Mouse (Mus musculus) lung, postnatal 0 days (tissue): Measurements from ENCODE around the gene Dennd2c. TPM values are rescaled to one million over a fixed set of nuclear protein-coding genes. Genes with fewer than 3 reads are reported as not detected.
"Not testable (repeated sequence)": the region's sequence is repeated elsewhere in the genome, so short reads cannot be mapped to it uniquely, and the experiment has no call there.

Experiments used
- ATAC-seq: fragments of 200-750 bp; cut with Nextera tagmentation; 2 replicates; pipeline ENCODE4 v1.8.0; 2017; ENCODE audit warnings: moderate library complexity
- DNase-seq: peaks from one replicate; pipeline ENCODE4 v3.0.0-alpha.2; 2016; ENCODE audit warnings: low spot score
- H3K27ac ChIP-seq: fragments of 300-500 bp; sonication (generic); 2 replicates; pipeline ENCODE4 v1.5.1; 2014; ENCODE audit warnings: antibody characterized with exemption, mild to moderate bottlenecking, low read length, mixed read lengths
- H3K27me3 ChIP-seq: fragments of 300-500 bp; sonication (generic); replicated peaks from 2 replicates; pipeline ENCODE4 v1.6.1; 2014; ENCODE audit warnings: low read length, mixed read lengths; ENCODE audit not compliant: insufficient read depth
- H3K36me3 ChIP-seq: fragments of 300-500 bp; sonication (generic); 2 replicates; pipeline ENCODE4 v1.6.1; 2014; ENCODE audit warnings: low read length, mixed read lengths; ENCODE audit not compliant: insufficient read depth
- H3K4me1 ChIP-seq: fragments of 300-500 bp; sonication (generic); 2 replicates; pipeline ENCODE4 v1.6.1; 2014; ENCODE audit warnings: antibody characterized with exemption, low read depth, low read length, mixed read lengths; ENCODE audit not compliant: insufficient read depth
- H3K4me2 ChIP-seq: fragments of 300-500 bp; sonication (generic); replicated peaks from 2 replicates; pipeline ENCODE4 v1.6.1; 2014; ENCODE audit warnings: low read depth, mild to moderate bottlenecking, low read length, moderate library complexity, mixed read lengths
- H3K4me3 ChIP-seq: fragments of 300-500 bp; sonication (generic); 2 replicates; pipeline ENCODE4 v1.5.1; 2014; ENCODE audit warnings: low read depth, low read length
- H3K9ac ChIP-seq: fragments of 300-500 bp; sonication (generic); replicated peaks from 2 replicates; pipeline ENCODE4 v1.6.1; 2014; ENCODE audit warnings: low read depth, mild to moderate bottlenecking
- H3K9me3 ChIP-seq: fragments of 300-500 bp; sonication (generic); 2 replicates; pipeline ENCODE4 v1.6.1; 2016; ENCODE audit warnings: low read length, mixed read lengths
- CTCF ChIP-seq: IDR thresholded peaks from 2 replicates; pipeline ENCODE4 v1.5.1; 2016; ENCODE audit warnings: antibody characterized with exemption, mild to moderate bottlenecking
- EP300 ChIP-seq: IDR thresholded peaks from 2 replicates; pipeline ENCODE4 v1.6.1; 2016; ENCODE audit warnings: antibody characterized with exemption, mild to moderate bottlenecking, control low read depth
- WGBS: fragments of 180-500 bp; shearing (Covaris S2); extraction: QIAGEN DNeasy Blood & Tissue Kit; methylation state at CpG from one replicate; pipeline ENCODE4 v1.1.7; 2014; 5-methylcytosine and 5-hydroxymethylcytosine counted together
- polyA plus RNA-seq: library from polyadenylated mRNA; unstranded; fragments of >200 nt; fragmentation: Nextera tagmentation; extraction: Ambion mirVana; gene quantifications from 2 replicates; pipeline ENCODE4 v1.2.1, GENCODE M21; 2015

Gene Dennd2c
- polyA plus RNA-seq, 1 experiment from 2014 or later = 3.4 TPM

DNA sequence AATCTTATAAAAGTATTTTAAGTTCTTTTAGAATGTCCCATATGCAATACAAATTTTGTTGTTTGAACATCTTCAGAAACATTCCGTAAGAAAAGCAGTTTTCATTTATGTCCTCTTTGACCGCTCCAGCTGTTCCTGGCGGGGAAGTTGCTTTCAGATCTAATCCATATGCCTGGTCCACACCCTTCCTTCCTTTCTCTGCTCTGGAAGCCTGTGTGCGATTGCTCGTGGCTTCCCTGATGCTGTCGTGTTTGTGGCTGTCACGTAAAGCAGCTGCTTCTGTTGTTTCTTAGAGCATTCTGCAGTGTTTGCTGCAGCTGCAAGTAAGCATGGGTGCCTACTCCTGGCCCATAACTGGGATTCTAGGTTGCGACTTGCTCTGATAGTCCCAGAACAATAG lies 36.6 kb downstream of the Dennd2c start:
- TF ChIP-seq CTCF (no peak), EP300 (peak; percentile 81)
- Histone ChIP-seq H3K4me2 (0 out of 2 replicates have a peak overlapping the region, but pooled peaks have one; percentile 4), H3K36me3 (peaks cover 4% of the 10 kb centered on the region; the same call in 1 of the 2 replicates), H3K9me3 (no peaks in the 10 kb centered on the region), H3K4me1 (no peaks in the 10 kb centered on the region), H3K27ac (peak overlapping the region; percentile 11; the same call in 1 of the 2 replicates), H3K27me3 (no peaks in the 10 kb centered on the region), H3K4me3 (no peak overlapping the region), H3K9ac (no peak overlapping the region)
- peak; percentile 86 for DNase-seq
- 41% methylated on average over 8 of the region's 8 CpGs for WGBS
- peak; percentile 92 for ATAC-seq

DNA sequence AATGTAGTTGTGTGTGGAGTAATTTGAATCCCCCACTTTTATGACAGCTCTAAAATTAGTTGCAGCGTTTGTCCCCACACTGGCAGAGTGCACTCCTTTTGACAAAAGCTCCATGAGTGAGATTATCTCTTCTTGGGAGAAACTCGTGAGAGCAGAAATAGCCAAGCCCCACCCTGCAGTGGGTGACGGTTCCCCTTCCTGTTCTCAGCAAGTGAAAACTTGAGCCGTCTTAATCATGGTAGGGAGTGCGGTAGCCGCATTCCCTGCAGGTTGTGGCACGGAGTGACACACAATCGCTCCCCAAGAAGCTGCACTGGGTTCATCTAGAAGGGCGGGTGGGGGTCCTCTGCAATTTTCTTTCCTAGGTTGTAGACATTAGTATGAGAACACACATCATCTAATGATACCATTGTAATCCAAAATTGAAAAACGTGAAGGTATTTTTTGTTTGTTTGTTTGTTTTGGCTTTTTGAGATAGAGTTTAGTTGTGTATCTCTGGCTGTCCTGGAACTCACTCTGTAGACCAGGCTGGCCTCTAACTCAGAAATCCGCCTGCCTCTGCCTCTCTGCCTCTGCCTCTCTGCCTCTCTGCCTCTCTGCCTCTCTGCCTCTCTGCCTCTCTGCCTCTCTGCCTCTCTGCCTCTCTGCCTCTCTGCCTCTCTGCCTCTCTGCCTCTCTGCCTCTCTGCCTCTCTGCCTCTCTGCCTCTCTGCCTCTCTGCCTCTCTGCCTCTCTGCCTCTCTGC lies 37.9 kb downstream of the Dennd2c start:
- not testable (repeated sequence) for H3K4me3 ChIP-seq, H3K4me1 ChIP-seq, H3K9ac ChIP-seq, H3K27me3 ChIP-seq, H3K9me3 ChIP-seq, H3K4me2 ChIP-seq, H3K36me3 ChIP-seq
- ATAC-seq = peak; percentile 51
- peak; percentile 42 for DNase-seq
- 52% methylated on average over 11 of the region's 11 CpGs for WGBS
- peak overlapping the region; percentile 11 for H3K27ac ChIP-seq

DNA sequence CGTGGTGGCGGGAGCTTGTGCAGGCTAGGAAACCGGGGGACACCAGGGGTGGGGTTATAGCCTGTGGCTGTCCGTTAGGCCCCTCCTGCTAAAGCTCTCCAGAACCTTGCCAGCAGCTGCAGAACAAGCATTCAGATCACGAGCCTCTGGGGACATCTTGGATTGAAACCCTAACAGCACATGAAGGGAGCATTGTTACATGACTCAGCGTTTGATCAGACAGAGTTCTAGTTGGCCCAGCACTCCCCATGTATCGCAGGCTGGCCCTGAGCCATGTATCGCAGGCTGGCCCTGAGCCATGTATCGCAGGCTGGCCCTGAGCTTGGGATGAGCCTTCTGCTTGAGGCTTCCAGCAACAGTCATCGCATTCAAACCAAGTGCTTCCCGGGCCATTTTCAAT lies 38.9 kb downstream of the Dennd2c start:
- Histone ChIP-seq H3K4me3 (no peak overlapping the region), H3K27me3 (no peaks in the 10 kb centered on the region), H3K9ac (no peak overlapping the region), H3K9me3 (no peaks in the 10 kb centered on the region), H3K36me3 (peaks cover 4% of the 10 kb centered on the region; the same call in 1 of the 2 replicates), H3K4me2 (no peak overlapping the region), H3K4me1 (no peaks in the 10 kb centered on the region), H3K27ac (no peak overlapping the region)
- TF ChIP-seq CTCF = no peak
- WGBS = 78% methylated on average over 11 of the region's 11 CpGs
- ATAC-seq (peak; percentile 33; the same call in 1 of the 2 replicates), DNase-seq (no peak)

DNA sequence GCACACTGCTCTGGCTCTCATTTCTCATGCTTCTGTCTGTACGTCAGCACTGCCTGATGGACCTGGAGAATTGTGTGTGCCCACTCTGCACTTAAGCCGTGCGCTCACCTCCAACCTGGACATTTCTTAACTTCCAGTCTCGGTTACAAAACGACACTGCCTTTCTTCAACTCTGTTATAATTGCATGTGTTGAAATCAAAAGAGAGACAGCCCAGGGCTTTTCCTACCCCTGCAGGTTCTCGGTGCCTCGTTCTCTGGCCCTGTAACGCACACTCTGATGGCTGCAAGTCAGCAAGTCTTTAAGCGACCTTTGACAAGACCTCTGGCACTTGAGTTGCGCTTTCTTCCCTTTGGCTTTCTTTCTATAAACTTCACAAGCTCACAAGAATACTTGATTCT lies 40.0 kb downstream of the Dennd2c start:
- TF ChIP-seq CTCF = no peak
- TF ChIP-seq EP300 = no peak
- H3K4me3 ChIP-seq = no peak overlapping the region
- H3K4me2 ChIP-seq = no peak overlapping the region
- no peaks in the 10 kb centered on the region for H3K4me1 ChIP-seq
- DNase-seq (no peak), ATAC-seq (no peak)
- H3K27me3 ChIP-seq = no peaks in the 10 kb centered on the region
- no peak overlapping the region for H3K27ac ChIP-seq
- peaks cover 4% of the 10 kb centered on the region for H3K36me3 ChIP-seq
- no peaks in the 10 kb centered on the region for H3K9me3 ChIP-seq
- WGBS = 77% methylated on average over 10 of the region's 10 CpGs
- no peak overlapping the region for H3K9ac ChIP-seq

DNA sequence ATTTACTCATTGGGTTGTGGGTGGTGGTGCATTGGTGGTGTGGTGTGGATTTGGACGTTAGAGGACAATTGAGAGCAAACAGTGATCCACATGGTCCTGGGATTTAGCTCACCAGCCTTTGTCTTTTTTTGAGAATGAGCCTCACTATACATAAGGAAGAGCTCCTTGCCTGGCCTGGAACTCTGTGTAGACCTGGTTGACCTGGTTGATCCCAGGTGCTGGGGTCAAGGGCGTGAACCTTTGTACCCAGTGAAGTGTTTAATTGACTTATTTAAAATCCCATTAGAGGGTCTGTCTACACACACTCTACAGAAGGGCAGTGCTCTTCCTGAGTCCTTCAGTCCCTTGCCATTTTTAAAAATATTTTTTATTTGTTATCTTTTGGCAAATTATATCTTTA lies 42.9 kb downstream of the Dennd2c start:
- H3K36me3 ChIP-seq = peaks cover 10% of the 10 kb centered on the region; the same call in 1 of the 2 replicates
- no peaks in the 10 kb centered on the region for H3K9me3 ChIP-seq
- WGBS = 79% methylated on average over 2 of the region's 2 CpGs
- DNase-seq (no peak), ATAC-seq (no peak)
- H3K4me1 ChIP-seq = no peaks in the 10 kb centered on the region
- no peak overlapping the region for H3K4me2 ChIP-seq
- no peak overlapping the region for H3K9ac ChIP-seq
- no peak overlapping the region for H3K4me3 ChIP-seq
- H3K27ac ChIP-seq = no peak overlapping the region
- TF ChIP-seq CTCF = no peak
- TF ChIP-seq EP300 = no peak
- H3K27me3 ChIP-seq = no peaks in the 10 kb centered on the region

DNA sequence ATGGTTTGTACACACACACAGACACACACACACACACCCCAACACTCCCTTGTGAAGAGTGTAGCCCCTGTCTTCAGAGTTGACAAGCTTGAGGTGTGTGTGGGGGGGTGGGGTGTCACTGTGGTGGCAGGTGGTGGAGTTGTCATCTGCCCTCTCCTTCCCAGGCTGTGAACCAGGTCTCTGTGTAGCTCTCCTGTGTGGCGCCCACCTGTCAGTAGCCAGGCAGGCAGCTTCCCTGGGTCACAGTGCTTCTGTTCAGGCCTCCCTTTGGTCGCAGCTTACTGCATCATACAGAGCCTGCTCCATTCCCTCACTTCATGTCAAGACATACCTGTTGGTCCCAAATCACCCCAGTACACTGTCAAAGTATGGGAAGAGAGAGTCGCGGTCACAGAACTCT lies 43.4 kb downstream of the Dennd2c start:
- Histone ChIP-seq H3K27ac (no peak overlapping the region), H3K4me1 (no peaks in the 10 kb centered on the region), H3K9ac (no peak overlapping the region), H3K36me3 (peaks cover 15% of the 10 kb centered on the region; the same call in 1 of the 2 replicates), H3K9me3 (no peaks in the 10 kb centered on the region), H3K4me3 (no peak overlapping the region), H3K27me3 (no peaks in the 10 kb centered on the region), H3K4me2 (no peak overlapping the region)
- WGBS = 87% methylated on average over 4 of the region's 4 CpGs
- DNase-seq (no peak), ATAC-seq (no peak)
- no peak for TF ChIP-seq EP300
